Mouse (Mus musculus) CH12.LX (cell line): ENCODE data around the gene Neurog1. TPM values are rescaled to one million over a fixed set of nuclear protein-coding genes. Genes with fewer than 3 reads are reported as not detected.
A peak's percentile ranks its signal among the peaks of the same experiment; 100 is the strongest.

ENCODE experiments used
- DNase-seq: peaks from one replicate; pipeline ENCODE4 v3.0.0-alpha.2; 2013; ENCODE audit errors: extremely low read depth
- H3K27ac ChIP-seq: 2 replicates; pipeline ENCODE4 v1.5.1; 2012; ENCODE audit warnings: low read depth, mild to moderate bottlenecking, control low read depth, moderate library complexity; ENCODE audit not compliant: insufficient read depth
- H3K27me3 ChIP-seq: replicated peaks from 2 replicates; pipeline ENCODE3; 2012; ENCODE audit warnings: inconsistent platforms
- H3K36me3 ChIP-seq, 2 experiments: replicated peaks in 1 of 2; 2 replicates each; pipeline versions ENCODE3 to v1.6.1; 2012; ENCODE audit warnings: inconsistent platforms in 1 of 2, low read length in 1 of 2, mild to moderate bottlenecking in 1 of 2, mixed read lengths in 1 of 2, moderate library complexity in 1 of 2; ENCODE audit not compliant: control insufficient read depth in 1 of 2, insufficient read depth in 1 of 2
- H3K4me1 ChIP-seq, 2 experiments: 2 replicates each; pipeline ENCODE4 v1.6.1; 2012; ENCODE audit warnings: inconsistent platforms in 1 of 2, moderate library complexity in 1 of 2; ENCODE audit not compliant: insufficient read depth in 2 of 2, control insufficient read depth in 1 of 2
- H3K4me2 ChIP-seq: 2 replicates; pipeline ENCODE4 v1.6.1; 2012; ENCODE audit warnings: low read depth, mild to moderate bottlenecking, control low read depth; ENCODE audit not compliant: poor library complexity, insufficient read depth, severe bottlenecking
- H3K4me3 ChIP-seq, 3 experiments: fragments of 150-350 bp in 1 of 3; sonication (generic) in 1 of 3; replicated peaks in 1 of 3; 2 replicates each; pipeline versions ENCODE3 to v1.5.1; 2011 to 2012; ENCODE audit warnings: low read depth in 2 of 3, low read length in 2 of 3, mild to moderate bottlenecking in 2 of 3, moderate library complexity in 2 of 3, control low read depth in 1 of 3, improper control_type of control experiment in 1 of 3, inconsistent platforms in 1 of 3, mixed read lengths in 1 of 3; ENCODE audit not compliant: poor library complexity in 1 of 3
- H3K79me2 ChIP-seq: replicated peaks from 2 replicates; pipeline ENCODE4 v1.6.1; 2012; ENCODE audit warnings: mild to moderate bottlenecking, moderate library complexity; ENCODE audit not compliant: control insufficient read depth, poor library complexity, insufficient read depth, severe bottlenecking; ENCODE audit errors: extremely low read depth
- H3K9ac ChIP-seq: 2 replicates; pipeline ENCODE4 v1.6.1; 2012; ENCODE audit warnings: low read depth, mild to moderate bottlenecking, control low read depth, moderate library complexity; ENCODE audit not compliant: insufficient read depth
- H3K9me3 ChIP-seq: replicated peaks from 2 replicates; pipeline ENCODE3; 2012; ENCODE audit warnings: low read length, inconsistent platforms, mixed read lengths
- CTCF ChIP-seq, 2 experiments: IDR thresholded peaks in 1 of 2; conservative IDR thresholded peaks in 1 of 2; 2 replicates each; pipeline ENCODE4 v1.5.1; 2011 to 2012; ENCODE audit warnings: low read depth in 2 of 2, low read length in 2 of 2, improper control_type of control experiment in 1 of 2, inconsistent platforms in 1 of 2, mild to moderate bottlenecking in 1 of 2, moderate library complexity in 1 of 2
- ETS1 ChIP-seq: conservative IDR thresholded peaks from 2 replicates; pipeline ENCODE4 v1.6.1; 2012; ENCODE audit warnings: low read depth, mild to moderate bottlenecking, inconsistent platforms, low read length, improper control_type of control experiment, moderate library complexity
- IRF4 ChIP-seq: IDR thresholded peaks from 2 replicates; pipeline ENCODE4 v1.6.1; 2014; ENCODE audit warnings: low read depth, mild to moderate bottlenecking, inconsistent platforms, low read length, improper control_type of control experiment
- KAT2A ChIP-seq: IDR thresholded peaks from 2 replicates; pipeline ENCODE4 v1.6.1; 2012; ENCODE audit warnings: low read length, improper control_type of control experiment, inconsistent platforms; ENCODE audit not compliant: insufficient replicate concordance
- MAX ChIP-seq: IDR thresholded peaks from 2 replicates; pipeline ENCODE4 v1.6.1; 2011; ENCODE audit warnings: low read length, improper control_type of control experiment
- MYC ChIP-seq: IDR thresholded peaks from 2 replicates; pipeline ENCODE4 v1.6.1; 2011; ENCODE audit warnings: low read depth, mild to moderate bottlenecking, improper control_type of control experiment, low read length
- NRF1 ChIP-seq: IDR thresholded peaks from 2 replicates; pipeline ENCODE4 v1.6.1; 2014; ENCODE audit warnings: low read depth, mild to moderate bottlenecking, inconsistent platforms, low read length, improper control_type of control experiment, moderate library complexity
- POLR2A ChIP-seq: IDR thresholded peaks from 2 replicates; pipeline ENCODE4 v1.6.1; 2011; ENCODE audit warnings: low read depth, mild to moderate bottlenecking, improper control_type of control experiment, low read length
- SIN3A ChIP-seq: IDR thresholded peaks from 2 replicates; pipeline ENCODE4 v1.6.1; 2012; ENCODE audit warnings: low read length, improper control_type of control experiment, inconsistent platforms
- TBP ChIP-seq: conservative IDR thresholded peaks from 2 replicates; pipeline ENCODE4 v1.6.1; 2011; ENCODE audit warnings: low read depth, low read length, improper control_type of control experiment
- TCF12 ChIP-seq: IDR thresholded peaks from 2 replicates; pipeline ENCODE4 v1.6.1; 2014; ENCODE audit warnings: low read depth, mild to moderate bottlenecking, inconsistent platforms, low read length, improper control_type of control experiment
- ZKSCAN1 ChIP-seq: IDR thresholded peaks from 2 replicates; pipeline ENCODE4 v1.6.1; 2012; ENCODE audit warnings: low read depth, inconsistent platforms, low read length, improper control_type of control experiment, borderline replicate concordance
- dilution Hi-C: fragments of 300-500 bp; cut with MboI; formaldehyde crosslinking; loops from 2 replicates; pipeline ENCODE4 v1.14.3; 2020; ENCODE audit warnings: low sequenced_read_pairs; ENCODE audit not compliant: extremely low pct_unique_long_range_greater_than_20kb, extremely low pct_ligation_motif_present
- in situ Hi-C: fragments of 300-500 bp; cut with MboI; formaldehyde crosslinking; loops from 3 replicates; pipeline ENCODE4 v1.14.3; 2019; ENCODE audit warnings: low sequenced_read_pairs, low pct_ligation_motif_present, low pct_unique_long_range_greater_than_20kb, mixed read lengths
- polyA plus RNA-seq: library from polyadenylated mRNA; unstranded; fragments of >175 nt; gene quantifications from 2 replicates; pipeline ENCODE4 v1.2.1, GENCODE M21; 2012; ENCODE audit warnings: low read depth; ENCODE audit not compliant: insufficient read length
- total RNA-seq, 2 experiments: library from RNA; depleted of rRNA; stranded (reverse); fragments of 300-350 nt in 1 of 2; fragments of >200 nt in 1 of 2; gene quantifications; 2 replicates each; pipeline ENCODE4 v1.2.3; 2012 to 2014

Neurog1 gene
- total and polyA plus RNA-seq, 3 experiments, result not detected

DNA sequence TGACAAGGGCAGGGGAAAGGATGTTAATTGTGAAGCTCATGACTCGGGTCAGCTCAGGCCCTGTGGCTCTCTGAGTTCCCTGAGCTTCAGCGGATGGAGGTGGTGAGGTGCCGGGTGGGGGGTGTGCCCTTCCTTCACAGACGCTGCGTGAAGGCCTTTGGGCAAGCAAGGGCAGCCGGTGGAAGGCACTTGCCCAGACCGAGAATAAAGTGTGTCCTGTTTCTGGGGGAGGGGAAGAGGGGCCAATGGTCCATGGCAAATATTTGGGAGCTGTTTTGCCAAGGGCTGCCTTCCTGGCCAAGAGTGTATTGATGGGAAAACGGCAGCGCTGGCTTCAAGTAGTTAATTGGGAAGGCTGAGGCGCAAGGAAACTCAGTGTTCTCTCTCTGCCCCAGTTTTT, 42.9 kb upstream of the Neurog1 start:
- no peak for DNase-seq
- no peaks in the 10 kb centered on the region for H3K79me2 ChIP-seq
- H3K9ac ChIP-seq, result no peak overlapping the region
- H3K9me3 ChIP-seq, result peaks cover 20% of the 10 kb centered on the region
- peaks cover 83% of the 10 kb centered on the region for H3K27me3 ChIP-seq
- no peak overlapping the region for H3K4me3 ChIP-seq
- dilution Hi-C loops, result no loop called here
- no peaks in the 10 kb centered on the region for H3K36me3 ChIP-seq
- H3K27ac ChIP-seq, result no peak overlapping the region
- TF ChIP-seq ZKSCAN1 (no peak), NRF1 (no peak), TCF12 (no peak), MYC (no peak), KAT2A (no peak), ETS1 (no peak), IRF4 (no peak), SIN3A (no peak), MAX (no peak), TBP (no peak)
- peaks cover 0 to 3% of the 10 kb centered on the region in 2 experiments; a peak in 1 of 4 replicates for H3K4me1 ChIP-seq
- no peak overlapping the region for H3K4me2 ChIP-seq
- in situ Hi-C loops, result loop anchor here (25.0 kb wide), 1 partner anchor 392 kb away; no protein-coding TSS in a partner anchor

DNA sequence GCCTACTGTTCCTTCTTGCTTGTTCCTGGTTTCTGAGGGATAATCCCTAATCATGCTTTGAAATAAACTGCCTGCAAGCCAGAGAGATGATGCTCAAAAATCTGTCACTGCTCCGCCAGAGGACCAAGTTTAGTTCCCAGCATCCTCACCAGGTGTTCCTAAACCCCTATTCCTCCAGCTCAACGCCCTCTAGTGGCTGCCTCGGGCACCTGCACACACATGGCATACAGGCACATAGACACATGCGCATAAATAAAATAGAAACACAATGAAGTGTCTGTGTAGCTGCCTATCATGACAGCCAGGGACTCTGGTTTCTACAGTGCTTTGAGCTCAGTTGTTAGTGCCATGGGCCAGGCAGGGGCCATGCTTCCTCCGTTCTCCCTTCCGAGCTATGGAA, 38.0 kb upstream of the Neurog1 start:
- in situ Hi-C loops (loop anchor here (25.0 kb wide), 1 partner anchor 397 kb away; no protein-coding TSS in a partner anchor), dilution Hi-C loops (no loop called here)
- TF ChIP-seq TBP (no peak), CTCF (conservative IDR thresholded peaks at IDR 0.05 in 1 of 2, IDR thresholded peaks at IDR 0.05 in 1 of 2; ENCODE audit: low read depth in 2 of 2, low read length in 2 of 2) (peak; percentile 15 to 26; a peak in 2 of 4 replicates)
- DNase-seq, result no peak
- Histone ChIP-seq H3K36me3 (no peaks in the 10 kb centered on the region), H3K27me3 (peaks cover 57% of the 10 kb centered on the region), H3K9ac (no peak overlapping the region), H3K4me2 (no peak overlapping the region), H3K9me3 (peaks cover 12% of the 10 kb centered on the region), H3K27ac (no peak overlapping the region), H3K4me1 (peaks cover 0 to 3% of the 10 kb centered on the region in 2 experiments; a peak in 1 of 4 replicates), H3K4me3 (no peak overlapping the region), H3K79me2 (no peaks in the 10 kb centered on the region)

DNA sequence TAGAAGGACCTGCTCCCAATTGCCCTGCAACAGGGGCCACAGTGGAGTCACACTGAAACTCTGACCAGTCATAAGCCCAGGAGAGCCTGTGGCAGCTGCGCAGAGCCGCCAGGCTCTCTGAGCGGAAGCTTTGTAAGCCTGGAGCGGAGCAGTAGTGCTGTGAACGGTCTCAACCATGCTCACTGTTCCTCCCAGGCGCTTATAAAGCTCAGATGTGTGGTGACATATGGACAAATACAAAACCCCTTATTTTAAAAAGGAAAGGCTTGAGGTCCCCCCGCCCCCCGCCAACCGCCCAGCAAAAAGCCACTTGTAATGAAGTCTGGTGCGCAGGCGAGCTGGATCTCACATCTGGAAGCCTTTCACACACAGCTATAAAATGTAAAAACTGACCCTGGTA, 37.3 kb upstream of the Neurog1 start:
- Histone ChIP-seq H3K36me3 (no peaks in the 10 kb centered on the region), H3K9ac (no peak overlapping the region), H3K4me2 (no peak overlapping the region), H3K27ac (no peak overlapping the region), H3K79me2 (no peaks in the 10 kb centered on the region), H3K27me3 (peaks cover 50% of the 10 kb centered on the region), H3K4me3 (no peak overlapping the region), H3K4me1 (peaks cover 3 to 7% of the 10 kb centered on the region in 2 experiments), H3K9me3 (peaks cover 12% of the 10 kb centered on the region)
- dilution Hi-C loops, result no loop called here
- in situ Hi-C loops, result loop anchor here (25.0 kb wide), 1 partner anchor 398 kb away; no protein-coding TSS in a partner anchor
- DNase-seq, result no peak
- TF ChIP-seq IRF4, result no peak
- no peak for TF ChIP-seq POLR2A
- no peak for TF ChIP-seq TCF12
